Mouse (Mus musculus) gastrocnemius, adult 18-20 months (tissue): ENCODE measurements around the gene Cyp2r1. TPM values are rescaled to one million over a fixed set of nuclear protein-coding genes. Genes with fewer than 3 reads are reported as not detected.
"Not testable (repeated sequence)": the region's sequence is repeated elsewhere in the genome, so short reads cannot be mapped to it uniquely, and the experiment has no call there.

Source experiments
- DNase-seq: peaks from one replicate; pipeline ENCODE4 v3.0.0; 2021; ENCODE audit warnings: low spot score
- long read RNA-seq, 2 experiments: library from polyadenylated mRNA; stranded (forward); transcript quantifications; one replicate each; pipeline ENCODE4 v2.0.0; 2021
- total RNA-seq, 2 experiments: library from RNA; stranded (reverse); gene quantifications; 2 replicates each; pipeline ENCODE4 v1.2.3; 2021

Gene Cyp2r1
- under 1 TPM; 0.16 to 0.24 TPM for total RNA-seq
- long read RNA-seq, experiment 1: 0 reads
- long read RNA-seq, experiment 2: 0 reads

GRCm38 (mm10) chr7:114562531-114563241, at the start of gene Cyp2r1:
Gene Cyp2r1, minus strand, starts transcription at chr7:114562972.
- DNase-seq: peak; percentile 78

- not testable (repeated sequence) for DNase-seq
Observed at GRCm38 (mm10) chr7:114594391-114594790, 31.6 kb upstream of the Cyp2r1 start.

- no peak for DNase-seq
Observed at GRCm38 (mm10) chr7:114582441-114582840, 19.7 kb upstream of the Cyp2r1 start.

GRCm38 (mm10) chr7:114581200-114581599, 18.4 kb upstream of the Cyp2r1 start:
- no peak for DNase-seq

- DNase-seq: peak; percentile 39
Observed at GRCm38 (mm10) chr7:114580426-114580825, 17.7 kb upstream of the Cyp2r1 start.

- no peak for DNase-seq
Observed at GRCm38 (mm10) chr7:114577665-114578064, 14.9 kb upstream of the Cyp2r1 start.

- DNase-seq: no peak
Observed at GRCm38 (mm10) chr7:114576931-114577330, 14.2 kb upstream of the Cyp2r1 start.

GRCm38 (mm10) chr7:114573866-114574265, 11.1 kb upstream of the Cyp2r1 start:
- DNase-seq: not testable (repeated sequence)

GRCm38 (mm10) chr7:114536179-114536578, 26.6 kb downstream of the Cyp2r1 start:
- DNase-seq: no peak

GRCm38 (mm10) chr7:114526245-114526644, 36.5 kb downstream of the Cyp2r1 start:
- DNase-seq: no peak

GRCm38 (mm10) chr7:114520122-114520521, 42.6 kb downstream of the Cyp2r1 start:
- no peak for DNase-seq

- no peak for DNase-seq
Observed at GRCm38 (mm10) chr7:114508879-114509278, 53.9 kb downstream of the Cyp2r1 start.

Other genes starting within 250 kb of the Cyp2r1 start
- gene Pde3b, start 147.7 kb downstream of the Cyp2r1 start, total RNA-seq: 1 to 10 TPM; 3.6 to 4.5 TPM
- gene Calca, start 73.4 kb upstream of the Cyp2r1 start, total RNA-seq: not detected
- gene Calcb, start 155.7 kb upstream of the Cyp2r1 start, total RNA-seq: not detected
- 1 to 10 TPM in 1 of 2 experiments, under 1 TPM in 1; 0.64 to 1.5 TPM for gene Insc, start 180.7 kb upstream of the Cyp2r1 start, total RNA-seq